Mouse (Mus musculus): ENCODE measurements at regions not wholly inside any gene's neighbourhood (a gene's known extent, or its start where the extent isn't known, plus 50 kb on each side); places are given as distances from the start of the nearest gene placed in this dataset.

DNA sequence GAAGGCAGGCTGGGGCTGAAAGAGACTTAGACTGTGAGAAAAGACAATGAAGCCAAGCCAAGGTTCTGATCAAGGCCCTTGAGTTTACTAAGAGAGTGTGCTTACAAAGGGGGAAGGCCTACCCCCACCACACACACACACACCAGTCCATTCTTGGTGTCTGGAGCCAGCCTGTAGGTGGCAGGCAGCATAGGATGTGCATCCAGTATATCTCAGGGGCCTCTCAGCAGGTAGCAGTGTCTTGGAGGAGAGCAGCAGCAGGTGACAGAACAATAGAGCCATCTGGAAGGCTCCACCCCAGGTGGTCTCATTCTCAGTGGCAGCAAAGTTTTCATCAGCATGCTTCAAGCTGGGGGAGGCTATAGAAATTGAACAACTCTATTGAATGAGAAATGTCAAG is 293.9 kb downstream of the Pet2 start:
- DNase-seq (ENCODE audit: low spot score) = peak; percentile 1

All from embryo, embryonic 10.5 days (tissue).